Mouse (Mus musculus): ENCODE measurements at regions not wholly inside any gene's neighbourhood (a gene's known extent, or its start where the extent isn't known, plus 50 kb on each side); places are given as distances from the start of the nearest gene placed in this dataset.

GRCm38 (mm10) chr9:116468569-116469250 lies 293.6 kb upstream of the Tgfbr2 start:
- no peak for ATAC-seq (ENCODE audit: low FRiP score, low TSS enrichment)
- H3K36me3 ChIP-seq (ENCODE audit: insufficient read depth, low read length) = no peaks in the 10 kb centered on the region
- H3K4me2 ChIP-seq (replicated peaks; ENCODE audit: low read depth, low read length) = no peak overlapping the region
- H3K27ac ChIP-seq (ENCODE audit: low read length) = no peak overlapping the region
- 0 out of 2 replicates have a peak, but pooled peaks cover 4% of the 10 kb centered on the region for H3K9me3 ChIP-seq (ENCODE audit: low read length)
- 31% methylated on average over 10 of the region's 10 CpGs for WGBS
- no peaks in the 10 kb centered on the region for H3K27me3 ChIP-seq (ENCODE audit: insufficient read depth, low read length)
- H3K9ac ChIP-seq (replicated peaks; ENCODE audit: low read length) = no peak overlapping the region
- H3K4me1 ChIP-seq (ENCODE audit: insufficient read depth, low read length) = no peaks in the 10 kb centered on the region
- H3K4me3 ChIP-seq (ENCODE audit: low read length) = no peak overlapping the region

- 89% methylated on average over 7 of the region's 7 CpGs for WGBS
- Histone ChIP-seq H3K27me3 (ENCODE audit: insufficient read depth, low read length) (no peaks in the 10 kb centered on the region), H3K4me2 (replicated peaks; ENCODE audit: low read depth, low read length) (no peak overlapping the region), H3K4me1 (ENCODE audit: insufficient read depth, low read length) (no peaks in the 10 kb centered on the region), H3K9me3 (ENCODE audit: low read length) (no peaks in the 10 kb centered on the region), H3K27ac (ENCODE audit: low read length) (no peak overlapping the region), H3K4me3 (ENCODE audit: low read length) (no peak overlapping the region), H3K9ac (replicated peaks; ENCODE audit: low read length) (no peak overlapping the region), H3K36me3 (ENCODE audit: insufficient read depth, low read length) (no peaks in the 10 kb centered on the region)
- no peak for ATAC-seq (ENCODE audit: low FRiP score, low TSS enrichment)
Measured at GRCm38 (mm10) chr9:116466336-116466735, 291.2 kb upstream of the Tgfbr2 start.

GRCm38 (mm10) chr9:116464626-116465025 lies 289.5 kb upstream of the Tgfbr2 start:
- no peaks in the 10 kb centered on the region for H3K9me3 ChIP-seq (ENCODE audit: low read length)
- H3K4me3 ChIP-seq (ENCODE audit: low read length) = no peak overlapping the region
- 34% methylated on average over 2 of the region's 2 CpGs for WGBS
- H3K4me1 ChIP-seq (ENCODE audit: insufficient read depth, low read length) = no peaks in the 10 kb centered on the region
- no peak for ATAC-seq (ENCODE audit: low FRiP score, low TSS enrichment)
- no peak overlapping the region for H3K27ac ChIP-seq (ENCODE audit: low read length)
- no peak overlapping the region for H3K9ac ChIP-seq (replicated peaks; ENCODE audit: low read length)
- no peak overlapping the region for H3K4me2 ChIP-seq (replicated peaks; ENCODE audit: low read depth, low read length)
- no peaks in the 10 kb centered on the region for H3K36me3 ChIP-seq (ENCODE audit: insufficient read depth, low read length)
- H3K27me3 ChIP-seq (ENCODE audit: insufficient read depth, low read length) = no peaks in the 10 kb centered on the region

GRCm38 (mm10) chr9:116462232-116462631 lies 287.1 kb upstream of the Tgfbr2 start:
- 88% methylated on average over 2 of the region's 2 CpGs for WGBS
- no peaks in the 10 kb centered on the region for H3K9me3 ChIP-seq (ENCODE audit: low read length)
- no peaks in the 10 kb centered on the region; the same call in 1 of the 2 replicates for H3K4me1 ChIP-seq (ENCODE audit: insufficient read depth, low read length)
- H3K27me3 ChIP-seq (ENCODE audit: insufficient read depth, low read length) = no peaks in the 10 kb centered on the region
- H3K9ac ChIP-seq (replicated peaks; ENCODE audit: low read length) = no peak overlapping the region
- no peak for ATAC-seq (ENCODE audit: low FRiP score, low TSS enrichment)
- no peak overlapping the region for H3K4me2 ChIP-seq (replicated peaks; ENCODE audit: low read depth, low read length)
- H3K27ac ChIP-seq (ENCODE audit: low read length) = no peak overlapping the region
- H3K36me3 ChIP-seq (ENCODE audit: insufficient read depth, low read length) = no peaks in the 10 kb centered on the region
- H3K4me3 ChIP-seq (ENCODE audit: low read length) = no peak overlapping the region

- no peak overlapping the region for H3K4me3 ChIP-seq (ENCODE audit: low read length)
- no peak for ATAC-seq (ENCODE audit: low FRiP score, low TSS enrichment)
- no peaks in the 10 kb centered on the region for H3K36me3 ChIP-seq (ENCODE audit: insufficient read depth, low read length)
- no peaks in the 10 kb centered on the region; the same call in 1 of the 2 replicates for H3K4me1 ChIP-seq (ENCODE audit: insufficient read depth, low read length)
- 78% methylated on average over 2 of the region's 2 CpGs for whole genome bisulfite sequencing
- no peaks in the 10 kb centered on the region for H3K27me3 ChIP-seq (ENCODE audit: insufficient read depth, low read length)
- no peak overlapping the region for H3K9ac ChIP-seq (replicated peaks; ENCODE audit: low read length)
- H3K27ac ChIP-seq (ENCODE audit: low read length) = no peak overlapping the region
- H3K9me3 ChIP-seq (ENCODE audit: low read length) = no peaks in the 10 kb centered on the region
- no peak overlapping the region for H3K4me2 ChIP-seq (replicated peaks; ENCODE audit: low read depth, low read length)
Measured at GRCm38 (mm10) chr9:116460022-116460421, 284.9 kb upstream of the Tgfbr2 start.

GRCm38 (mm10) chr9:116452050-116452449 lies 276.9 kb upstream of the Tgfbr2 start:
- H3K36me3 ChIP-seq (ENCODE audit: insufficient read depth, low read length) = no peaks in the 10 kb centered on the region
- WGBS = 78% methylated on average over 4 of the region's 4 CpGs
- no peaks in the 10 kb centered on the region for H3K4me1 ChIP-seq (ENCODE audit: insufficient read depth, low read length)
- no peak overlapping the region for H3K9ac ChIP-seq (replicated peaks; ENCODE audit: low read length)
- no peaks in the 10 kb centered on the region for H3K27me3 ChIP-seq (ENCODE audit: insufficient read depth, low read length)
- H3K4me2 ChIP-seq (replicated peaks; ENCODE audit: low read depth, low read length) = no peak overlapping the region
- ATAC-seq (ENCODE audit: low FRiP score, low TSS enrichment) = no peak
- no peak overlapping the region for H3K4me3 ChIP-seq (ENCODE audit: low read length)
- H3K9me3 ChIP-seq (ENCODE audit: low read length) = no peaks in the 10 kb centered on the region
- H3K27ac ChIP-seq (ENCODE audit: low read length) = no peak overlapping the region

- no peak overlapping the region for H3K9ac ChIP-seq (replicated peaks; ENCODE audit: low read length)
- H3K36me3 ChIP-seq (ENCODE audit: insufficient read depth, low read length) = no peaks in the 10 kb centered on the region
- no peak overlapping the region for H3K27ac ChIP-seq (ENCODE audit: low read length)
- 87% methylated on average over 4 of the region's 4 CpGs for WGBS
- H3K4me2 ChIP-seq (replicated peaks; ENCODE audit: low read depth, low read length) = no peak overlapping the region
- no peak for ATAC-seq (ENCODE audit: low FRiP score, low TSS enrichment)
- no peak overlapping the region for H3K4me3 ChIP-seq (ENCODE audit: low read length)
- H3K9me3 ChIP-seq (ENCODE audit: low read length) = 0 out of 2 replicates have a peak, but pooled peaks cover 6% of the 10 kb centered on the region
- no peaks in the 10 kb centered on the region for H3K4me1 ChIP-seq (ENCODE audit: insufficient read depth, low read length)
- H3K27me3 ChIP-seq (ENCODE audit: insufficient read depth, low read length) = no peaks in the 10 kb centered on the region
Measured at GRCm38 (mm10) chr9:116450829-116451228, 275.7 kb upstream of the Tgfbr2 start.

- 0 out of 2 replicates have a peak, but pooled peaks cover 6% of the 10 kb centered on the region for H3K9me3 ChIP-seq (ENCODE audit: low read length)
- ATAC-seq (ENCODE audit: low FRiP score, low TSS enrichment) = no peak
- H3K27me3 ChIP-seq (ENCODE audit: insufficient read depth, low read length) = no peaks in the 10 kb centered on the region
- no peak overlapping the region for H3K4me3 ChIP-seq (ENCODE audit: low read length)
- H3K27ac ChIP-seq (ENCODE audit: low read length) = no peak overlapping the region
- no peak overlapping the region for H3K4me2 ChIP-seq (replicated peaks; ENCODE audit: low read depth, low read length)
- H3K4me1 ChIP-seq (ENCODE audit: insufficient read depth, low read length) = no peaks in the 10 kb centered on the region
- WGBS = 87% methylated on average over 6 of the region's 6 CpGs
- H3K9ac ChIP-seq (replicated peaks; ENCODE audit: low read length) = no peak overlapping the region
- H3K36me3 ChIP-seq (ENCODE audit: insufficient read depth, low read length) = no peaks in the 10 kb centered on the region
Measured at GRCm38 (mm10) chr9:116447734-116448133, 272.6 kb upstream of the Tgfbr2 start.

GRCm38 (mm10) chr9:116438580-116438979 lies 263.4 kb upstream of the Tgfbr2 start:
- Histone ChIP-seq H3K4me3 (ENCODE audit: low read length) (no peak overlapping the region), H3K9me3 (ENCODE audit: low read length) (no peaks in the 10 kb centered on the region), H3K36me3 (ENCODE audit: insufficient read depth, low read length) (no peaks in the 10 kb centered on the region), H3K4me1 (ENCODE audit: insufficient read depth, low read length) (no peaks in the 10 kb centered on the region), H3K27me3 (ENCODE audit: insufficient read depth, low read length) (no peaks in the 10 kb centered on the region), H3K4me2 (replicated peaks; ENCODE audit: low read depth, low read length) (no peak overlapping the region), H3K9ac (replicated peaks; ENCODE audit: low read length) (no peak overlapping the region), H3K27ac (ENCODE audit: low read length) (no peak overlapping the region)
- 82% methylated on average over 1 of the region's 1 CpGs for WGBS
- no peak for ATAC-seq (ENCODE audit: low FRiP score, low TSS enrichment)

GRCm38 (mm10) chr9:116434414-116434813 lies 259.3 kb upstream of the Tgfbr2 start:
- H3K4me3 ChIP-seq (ENCODE audit: low read length) = no peak overlapping the region
- no peaks in the 10 kb centered on the region for H3K36me3 ChIP-seq (ENCODE audit: insufficient read depth, low read length)
- H3K9me3 ChIP-seq (ENCODE audit: low read length) = 0 out of 2 replicates have a peak, but pooled peaks cover 4% of the 10 kb centered on the region
- H3K4me1 ChIP-seq (ENCODE audit: insufficient read depth, low read length) = no peaks in the 10 kb centered on the region
- H3K4me2 ChIP-seq (replicated peaks; ENCODE audit: low read depth, low read length) = no peak overlapping the region
- 58% methylated on average over 1 of the region's 1 CpGs for WGBS
- ATAC-seq (ENCODE audit: low FRiP score, low TSS enrichment) = no peak
- H3K9ac ChIP-seq (replicated peaks; ENCODE audit: low read length) = no peak overlapping the region
- H3K27me3 ChIP-seq (ENCODE audit: insufficient read depth, low read length) = no peaks in the 10 kb centered on the region
- no peak overlapping the region for H3K27ac ChIP-seq (ENCODE audit: low read length)

Data from kidney, embryonic 16.5 days (tissue).